Mouse (Mus musculus): ENCODE data around the gene Olfr1490. TPM values are rescaled to one million over a fixed set of nuclear protein-coding genes. Genes with fewer than 3 reads are reported as not detected.

Gene Olfr1490
- polyA plus RNA-seq (2012; rRNA removed): not detected in 2 replicates

GRCm38 (mm10) chr19:13650791-13651190 is at the start of gene Olfr1490:
TSS of gene Olfr1490 (plus strand) at chr19:13651091.

GRCm38 (mm10) chr19:13617075-13617474 is 33.8 kb upstream of the Olfr1490 start, which contains the start of gene Olfr1487:
TSS of gene Olfr1487 (plus strand) at chr19:13617375.

GRCm38 (mm10) chr19:13631321-13631720 is 19.6 kb upstream of the Olfr1490 start, which contains the start of gene Olfr1489:
TSS of gene Olfr1489 (plus strand) at chr19:13631621.

GRCm38 (mm10) chr19:13696968-13697367 is 46.1 kb downstream of the Olfr1490 start, which contains the start of gene Olfr1491:
TSS of gene Olfr1491 (plus strand) at chr19:13697268.

Other genes starting within 250 kb of the Olfr1490 start
- gene Olfr1469, start 243.2 kb upstream of the Olfr1490 start, polyA plus RNA-seq (2012; rRNA removed): not detected in 2 replicates
- not detected in 2 replicates for gene Olfr1471, start 207.7 kb upstream of the Olfr1490 start, polyA plus RNA-seq (2012; rRNA removed)
- gene Olfr1472, start 195.0 kb upstream of the Olfr1490 start, polyA plus RNA-seq (2012; rRNA removed): not detected in 2 replicates
- gene Olfr1474, start 181.5 kb upstream of the Olfr1490 start, polyA plus RNA-seq (2012; rRNA removed): not detected in 2 replicates
- gene Olfr1475, start 170.9 kb upstream of the Olfr1490 start, polyA plus RNA-seq (2012; rRNA removed): not detected in 2 replicates
- gene Olfr1477, start 150.5 kb upstream of the Olfr1490 start, polyA plus RNA-seq (2012; rRNA removed): not detected in 2 replicates
- not detected in 2 replicates for gene Olfr1480, start 123.2 kb upstream of the Olfr1490 start, polyA plus RNA-seq (2012; rRNA removed)
- gene Olfr1484, start 67.6 kb upstream of the Olfr1490 start, polyA plus RNA-seq (2012; rRNA removed): not detected in 2 replicates
- not detected in 2 replicates for gene Olfr1487, start 33.7 kb upstream of the Olfr1490 start, polyA plus RNA-seq (2012; rRNA removed)
- not detected in 2 replicates for gene Olfr1489, start 19.5 kb upstream of the Olfr1490 start, polyA plus RNA-seq (2012; rRNA removed)
- not detected in 2 replicates for gene Olfr1491, start 46.2 kb downstream of the Olfr1490 start, polyA plus RNA-seq (2012; rRNA removed)
- gene Olfr1493-ps1, start 72.2 kb downstream of the Olfr1490 start, polyA plus RNA-seq (2012; rRNA removed): not detected in 2 replicates
- gene Olfr1494, start 88.6 kb downstream of the Olfr1490 start, polyA plus RNA-seq (2012; rRNA removed): not detected in 2 replicates
- gene Olfr1495, start 113.5 kb downstream of the Olfr1490 start, polyA plus RNA-seq (2012; rRNA removed): not detected in 2 replicates
- gene Olfr1496, start 126.8 kb downstream of the Olfr1490 start, polyA plus RNA-seq (2012; rRNA removed): not detected in 2 replicates
- gene Olfr1497, start 147.1 kb downstream of the Olfr1490 start, polyA plus RNA-seq (2012; rRNA removed): not detected in 2 replicates
- gene Olfr1499, start 168.4 kb downstream of the Olfr1490 start, polyA plus RNA-seq (2012; rRNA removed): not detected in 2 replicates
- not detected in 2 replicates for gene Olfr1500, start 179.4 kb downstream of the Olfr1490 start, polyA plus RNA-seq (2012; rRNA removed)
- not detected in 2 replicates for gene Olfr1501, start 199.6 kb downstream of the Olfr1490 start, polyA plus RNA-seq (2012; rRNA removed)
- gene Olfr1502, start 210.7 kb downstream of the Olfr1490 start, polyA plus RNA-seq (2012; rRNA removed): not detected in 2 replicates
- not detected in 2 replicates for gene Olfr1504, start 246.8 kb downstream of the Olfr1490 start, polyA plus RNA-seq (2012; rRNA removed)

Measured in liver, embryonic 14 days (tissue).